Mouse (Mus musculus) lung, embryonic 15.5 days (tissue): ENCODE results near the gene Fam89a. TPM values are rescaled to one million over a fixed set of nuclear protein-coding genes. Genes with fewer than 3 reads are reported as not detected.

Experiments
- ATAC-seq: fragments of 200-750 bp; cut with Nextera tagmentation; 2 replicates; pipeline ENCODE4 v1.8.0; 2017; ENCODE audit warnings: moderate number of reproducible peaks, borderline replicate concordance; ENCODE audit not compliant: low FRiP score, low TSS enrichment; ENCODE audit errors: extremely low read depth
- H3K27ac ChIP-seq: fragments of 300-500 bp; sonication (generic); 2 replicates; pipeline ENCODE4 v1.5.1; 2015; ENCODE audit warnings: moderate library complexity, mild to moderate bottlenecking, inconsistent platforms
- H3K27me3 ChIP-seq: fragments of 300-500 bp; sonication (generic); 2 replicates; pipeline ENCODE4 v1.6.1; 2015; ENCODE audit warnings: inconsistent platforms
- H3K36me3 ChIP-seq: fragments of 300-500 bp; sonication (generic); 2 replicates; pipeline ENCODE4 v1.6.1; 2015; ENCODE audit warnings: inconsistent platforms
- H3K4me1 ChIP-seq: fragments of 300-500 bp; sonication (generic); 2 replicates; pipeline ENCODE4 v1.6.1; 2015; ENCODE audit warnings: inconsistent platforms
- H3K4me2 ChIP-seq: fragments of 300-500 bp; sonication (generic); 2 replicates; pipeline ENCODE4 v1.6.1; 2015; ENCODE audit warnings: inconsistent platforms, mild to moderate bottlenecking, moderate library complexity
- H3K4me3 ChIP-seq: fragments of 300-500 bp; sonication (generic); 2 replicates; pipeline ENCODE4 v1.5.1; 2015; ENCODE audit warnings: mild to moderate bottlenecking, inconsistent platforms
- H3K9ac ChIP-seq: fragments of 300-500 bp; sonication (generic); 2 replicates; pipeline ENCODE4 v1.6.1; 2015; ENCODE audit warnings: inconsistent platforms
- H3K9me3 ChIP-seq: fragments of 300-500 bp; sonication (generic); 2 replicates; pipeline ENCODE4 v1.6.1; 2016; ENCODE audit warnings: inconsistent platforms
- WGBS: fragments of 180-500 bp; shearing (Covaris S2); methylation state at CpG from one replicate; pipeline ENCODE4 v1.1.7; 2015; 5-methylcytosine and 5-hydroxymethylcytosine counted together
- polyA plus RNA-seq: library from polyadenylated mRNA; unstranded; fragments of >200 nt; fragmentation: Nextera tagmentation; extraction: Ambion mirVana; gene quantifications from 2 replicates; pipeline ENCODE4 v1.2.1, GENCODE M21; 2015

The Fam89a gene
- 11.3 and 14.4 TPM in 2 replicates for polyA plus RNA-seq

DNA sequence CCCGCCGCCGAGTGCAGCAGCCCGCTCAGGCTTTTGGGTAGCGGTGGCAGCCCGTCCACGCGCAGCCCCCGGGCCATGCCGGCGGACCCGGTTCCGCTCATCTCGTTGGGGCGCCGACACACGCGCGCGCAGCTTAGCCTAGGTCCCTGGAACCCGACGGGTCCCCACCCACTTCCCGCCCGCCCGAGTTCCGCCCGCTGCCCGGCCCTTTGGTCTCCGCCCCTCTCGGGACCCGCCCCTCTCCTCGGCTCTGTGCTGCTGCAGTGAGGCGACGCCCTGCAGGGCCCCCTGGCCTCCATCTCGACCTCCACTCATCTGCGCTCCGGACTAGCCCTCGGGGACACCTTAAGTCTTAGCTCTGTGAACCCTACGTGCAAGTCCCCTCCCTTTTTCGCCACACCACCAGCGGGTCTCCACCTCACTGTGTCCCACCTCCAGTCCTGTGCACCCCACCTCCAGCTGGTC lies at the start of gene Fam89a:
TSS of gene Fam89a (minus strand) at position 124 of the 465 bp plus-strand sequence.
- no peaks in the 10 kb centered on the region for H3K9me3 ChIP-seq
- H3K4me2 ChIP-seq: peak within 1 kb of the TSS; percentile 96
- WGBS: 2% methylated on average over 35 of the region's 41 CpGs
- no peaks in the 10 kb centered on the region for H3K36me3 ChIP-seq
- H3K9ac ChIP-seq: peak within 1 kb of the TSS; percentile 49
- peaks cover 39% of the 10 kb centered on the region for H3K4me1 ChIP-seq
- H3K27me3 ChIP-seq: peaks cover 36% of the 10 kb centered on the region
- peak within 1 kb of the TSS; percentile 74 for H3K4me3 ChIP-seq
- peak; percentile 50; the same call in 1 of the 2 replicates for ATAC-seq
- peak within 1 kb of the TSS; percentile 53 for H3K27ac ChIP-seq

DNA sequence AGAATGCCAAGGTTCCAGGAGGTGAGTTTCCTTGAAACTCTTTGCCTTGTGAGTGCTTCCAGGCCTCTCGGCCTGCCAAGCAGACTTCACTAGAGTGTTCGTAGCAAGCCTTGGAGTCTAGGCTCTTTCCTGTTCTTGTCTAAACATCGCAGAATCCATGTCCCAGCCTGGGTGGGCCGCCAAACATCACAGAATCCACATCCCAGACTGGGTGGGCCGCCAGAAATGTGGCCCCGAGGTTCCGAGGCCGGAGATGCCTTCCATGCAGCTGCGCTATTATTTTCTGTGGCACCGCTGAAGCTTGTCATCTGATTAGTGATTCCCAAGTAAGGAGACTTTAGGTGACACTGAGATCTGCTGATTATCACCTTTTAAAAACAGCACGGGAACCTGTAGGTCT lies 48.9 kb upstream of the Fam89a start:
- no peaks in the 10 kb centered on the region for H3K4me1 ChIP-seq
- H3K9me3 ChIP-seq: no peaks in the 10 kb centered on the region
- H3K27ac ChIP-seq: no peak overlapping the region
- H3K36me3 ChIP-seq: no peaks in the 10 kb centered on the region
- no peak overlapping the region for H3K4me2 ChIP-seq
- H3K4me3 ChIP-seq: no peak overlapping the region
- no peak overlapping the region for H3K9ac ChIP-seq
- H3K27me3 ChIP-seq: peaks cover 16% of the 10 kb centered on the region
- ATAC-seq: no peak
- 18% methylated on average over 11 of the region's 11 CpGs for WGBS

DNA sequence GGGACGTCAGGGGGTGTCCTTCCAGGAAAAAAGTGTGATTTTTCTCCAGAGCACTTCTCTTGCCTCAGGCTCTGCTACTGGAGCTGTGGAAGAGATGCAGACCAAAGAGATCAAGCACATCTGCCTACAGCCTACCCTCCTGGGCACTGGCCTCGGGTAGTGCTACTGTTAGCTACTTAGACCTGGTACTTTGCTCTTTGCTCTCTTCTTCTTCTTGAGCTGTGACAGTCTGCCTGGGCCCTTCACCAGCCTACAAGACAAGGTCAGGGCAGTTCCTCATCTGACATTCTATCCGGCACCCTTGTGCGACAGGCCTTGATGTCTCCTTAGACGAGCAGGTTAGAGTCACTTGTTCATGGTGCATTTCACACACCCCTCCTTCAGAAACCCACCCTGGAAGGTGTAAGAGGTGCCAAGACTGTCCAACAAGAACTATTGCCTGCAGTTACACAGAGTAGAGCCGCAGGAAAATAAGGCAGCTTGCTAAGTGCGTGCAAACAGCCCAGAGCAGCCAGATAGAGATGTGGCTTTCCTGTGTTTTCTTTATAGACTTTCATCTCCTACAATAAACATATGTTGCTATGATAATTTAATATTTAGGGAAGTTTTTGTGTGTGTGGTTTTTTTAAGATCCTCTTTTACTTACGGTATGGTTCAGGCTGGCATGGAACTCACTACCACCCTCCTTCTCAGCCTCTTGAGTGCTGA lies 44.3 kb upstream of the Fam89a start:
- Histone ChIP-seq H3K9me3 (no peaks in the 10 kb centered on the region), H3K36me3 (no peaks in the 10 kb centered on the region), H3K4me2 (no peak overlapping the region), H3K9ac (no peak overlapping the region), H3K27me3 (peaks cover 62% of the 10 kb centered on the region), H3K4me1 (peaks cover 31% of the 10 kb centered on the region), H3K4me3 (no peak overlapping the region), H3K27ac (no peak overlapping the region)
- ATAC-seq: no peak
- WGBS: 63% methylated on average over 8 of the region's 8 CpGs

DNA sequence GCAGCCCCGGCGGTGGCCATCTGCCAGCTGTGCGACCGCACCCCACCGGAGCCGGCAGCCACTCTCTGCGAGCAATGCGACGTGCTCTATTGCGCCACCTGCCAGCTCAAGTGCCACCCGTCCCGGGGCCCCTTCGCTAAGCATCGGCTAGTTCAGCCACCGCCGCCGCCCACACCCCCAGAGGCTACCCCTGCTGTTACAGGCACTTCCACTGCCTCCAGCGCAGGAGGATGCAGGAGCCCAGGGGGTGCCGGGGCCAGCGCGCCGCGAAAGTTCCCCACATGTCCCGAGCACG lies 42.8 kb upstream of the Fam89a start:
- peak overlapping the region; percentile 100 for H3K4me2 ChIP-seq
- H3K27me3 ChIP-seq: peaks cover 72% of the 10 kb centered on the region
- H3K4me1 ChIP-seq: peaks cover 31% of the 10 kb centered on the region
- peak overlapping the region; percentile 52 for H3K4me3 ChIP-seq
- no peak overlapping the region for H3K27ac ChIP-seq
- H3K9ac ChIP-seq: no peak overlapping the region
- H3K36me3 ChIP-seq: no peaks in the 10 kb centered on the region
- H3K9me3 ChIP-seq: no peaks in the 10 kb centered on the region
- under 1% methylated on average over 25 of the region's 25 CpGs for WGBS
- ATAC-seq: peak; percentile 19; the same call in 1 of the 2 replicates

DNA sequence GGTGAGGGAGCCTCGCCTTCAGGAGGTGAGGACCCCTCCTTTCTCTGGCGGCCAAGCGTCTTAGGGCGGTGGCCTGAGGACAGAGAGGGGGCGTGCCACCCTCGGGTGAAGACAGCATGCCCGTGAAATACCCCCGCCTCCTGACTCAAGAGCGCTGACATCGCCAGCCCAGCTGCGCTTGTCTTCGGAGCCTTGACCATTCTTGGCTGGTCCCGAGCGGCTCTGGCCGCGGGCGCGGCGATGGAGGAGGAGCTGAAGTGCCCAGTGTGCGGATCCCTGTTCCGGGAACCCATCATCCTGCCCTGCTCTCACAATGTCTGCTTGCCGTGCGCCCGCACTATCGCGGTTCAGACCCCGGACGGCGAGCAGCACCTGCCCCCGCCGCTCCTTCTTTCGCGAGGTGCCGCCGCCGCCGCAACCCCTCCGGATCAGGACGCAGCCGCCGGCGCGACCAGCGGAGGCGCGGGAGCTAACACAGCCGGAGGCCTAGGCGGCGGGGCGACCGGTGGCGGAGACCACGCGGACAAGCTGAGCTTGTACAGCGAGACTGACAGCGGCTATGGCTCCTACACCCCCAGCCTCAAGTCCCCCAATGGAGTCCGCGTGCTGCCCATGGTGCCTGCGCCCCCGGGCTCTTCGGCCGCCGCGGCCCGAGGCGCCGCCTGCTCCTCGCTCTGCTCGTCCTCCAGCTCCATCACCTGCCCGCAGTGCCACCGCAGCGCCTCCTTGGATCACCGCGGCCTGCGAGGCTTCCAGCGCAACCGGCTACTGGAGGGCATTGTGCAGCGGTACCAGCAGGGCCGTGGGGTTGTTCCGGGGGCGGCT lies 42.2 kb upstream of the Fam89a start:
- H3K27ac ChIP-seq: no peak overlapping the region
- H3K9me3 ChIP-seq: no peaks in the 10 kb centered on the region
- no peak overlapping the region for H3K9ac ChIP-seq
- H3K36me3 ChIP-seq: no peaks in the 10 kb centered on the region
- no peak for ATAC-seq
- H3K4me1 ChIP-seq: peaks cover 31% of the 10 kb centered on the region
- H3K4me2 ChIP-seq: peak overlapping the region; percentile 100
- under 1% methylated on average over 78 of the region's 81 CpGs for WGBS
- H3K4me3 ChIP-seq: peak overlapping the region; percentile 52
- H3K27me3 ChIP-seq: peaks cover 72% of the 10 kb centered on the region

DNA sequence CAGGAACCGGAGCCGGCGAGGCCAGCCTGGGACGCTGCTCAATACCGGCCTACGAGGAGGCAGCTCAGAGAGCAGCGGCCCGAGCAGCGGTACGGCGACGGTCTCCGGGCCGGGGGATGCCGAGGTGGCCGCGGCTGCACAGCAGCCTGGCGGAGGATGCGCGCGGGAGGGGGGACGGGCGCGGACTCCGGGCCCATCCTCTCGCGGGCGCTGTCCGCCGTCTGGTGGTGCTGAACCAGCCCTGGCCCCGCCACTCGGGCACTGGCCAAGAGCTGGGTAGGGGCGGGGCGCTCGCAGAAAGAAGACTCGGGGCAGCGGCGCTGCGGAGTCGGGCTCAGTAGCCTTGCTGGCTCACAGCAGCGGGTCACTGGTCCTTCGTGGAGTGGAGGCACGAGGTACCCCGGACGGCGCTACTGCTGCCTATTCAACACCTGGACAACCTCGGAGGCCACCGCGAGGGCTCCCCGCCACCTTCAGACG lies 41.6 kb upstream of the Fam89a start:
- Histone ChIP-seq H3K27me3 (peaks cover 72% of the 10 kb centered on the region), H3K4me3 (peak overlapping the region; percentile 52), H3K4me1 (peaks cover 31% of the 10 kb centered on the region), H3K9me3 (no peaks in the 10 kb centered on the region), H3K27ac (no peak overlapping the region), H3K9ac (no peak overlapping the region), H3K4me2 (peak overlapping the region; percentile 100), H3K36me3 (no peaks in the 10 kb centered on the region)
- under 1% methylated on average over 50 of the region's 51 CpGs for WGBS
- peak; percentile 86 for ATAC-seq

DNA sequence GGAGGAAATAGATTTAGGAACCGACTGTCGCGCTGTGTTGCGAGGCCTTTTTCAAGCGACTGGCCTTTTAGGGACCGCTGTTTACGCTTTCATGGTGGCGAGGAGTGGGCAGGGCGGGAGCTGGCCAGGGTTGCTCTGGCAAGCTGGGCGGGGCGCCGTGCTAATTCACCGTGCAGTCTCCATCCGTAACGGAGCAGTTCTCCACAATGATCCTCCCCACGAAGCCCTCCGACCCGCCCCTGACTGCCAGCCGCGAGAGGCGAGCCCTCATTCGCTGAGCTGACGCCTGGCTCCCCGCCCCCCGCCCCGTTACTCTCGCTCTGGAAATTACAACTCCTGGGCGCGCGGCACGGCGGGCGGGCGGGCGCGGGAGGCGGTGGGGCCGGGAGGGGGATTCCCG lies 41.1 kb upstream of the Fam89a start, which contains the start of gene Trim67:
TSS of gene Trim67 (plus strand) at position 385 of the 400 bp plus-strand sequence.
- WGBS: under 1% methylated on average over 35 of the region's 39 CpGs
- Histone ChIP-seq H3K4me2 (peak within 1 kb of the TSS; percentile 100), H3K4me3 (peak within 1 kb of the TSS; percentile 52), H3K9me3 (no peaks in the 10 kb centered on the region), H3K9ac (no peak within 1 kb of the TSS), H3K27me3 (peaks cover 73% of the 10 kb centered on the region), H3K36me3 (no peaks in the 10 kb centered on the region), H3K27ac (no peak within 1 kb of the TSS), H3K4me1 (peaks cover 31% of the 10 kb centered on the region)
- peak; percentile 66; the same call in 1 of the 2 replicates for ATAC-seq

DNA sequence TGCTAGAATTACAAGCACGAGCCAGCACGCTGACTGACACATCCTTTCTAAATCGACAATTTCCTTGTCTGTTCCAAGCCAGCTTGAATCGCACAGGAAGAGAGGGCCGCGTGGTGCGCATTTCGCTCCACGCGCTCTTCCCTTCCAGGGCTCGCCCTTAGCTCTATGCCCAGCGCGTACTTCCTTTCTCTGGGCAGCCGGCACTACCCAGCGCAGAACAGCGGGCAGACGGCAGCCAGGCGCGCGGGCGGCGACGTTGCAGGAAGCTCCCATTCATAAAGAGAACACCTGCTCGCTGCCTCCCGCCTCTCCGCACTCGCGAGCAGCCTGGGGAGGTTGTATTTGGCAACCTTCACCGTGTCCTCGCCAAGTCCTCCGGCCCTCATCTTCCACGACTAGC lies 40.6 kb upstream of the Fam89a start:
- Histone ChIP-seq H3K4me2 (peak overlapping the region; percentile 100), H3K4me3 (peak overlapping the region; percentile 52), H3K4me1 (peaks cover 31% of the 10 kb centered on the region), H3K36me3 (no peaks in the 10 kb centered on the region), H3K27ac (no peak overlapping the region), H3K27me3 (peaks cover 75% of the 10 kb centered on the region), H3K9ac (no peak overlapping the region), H3K9me3 (no peaks in the 10 kb centered on the region)
- WGBS: under 1% methylated on average over 32 of the region's 32 CpGs
- no peak for ATAC-seq

DNA sequence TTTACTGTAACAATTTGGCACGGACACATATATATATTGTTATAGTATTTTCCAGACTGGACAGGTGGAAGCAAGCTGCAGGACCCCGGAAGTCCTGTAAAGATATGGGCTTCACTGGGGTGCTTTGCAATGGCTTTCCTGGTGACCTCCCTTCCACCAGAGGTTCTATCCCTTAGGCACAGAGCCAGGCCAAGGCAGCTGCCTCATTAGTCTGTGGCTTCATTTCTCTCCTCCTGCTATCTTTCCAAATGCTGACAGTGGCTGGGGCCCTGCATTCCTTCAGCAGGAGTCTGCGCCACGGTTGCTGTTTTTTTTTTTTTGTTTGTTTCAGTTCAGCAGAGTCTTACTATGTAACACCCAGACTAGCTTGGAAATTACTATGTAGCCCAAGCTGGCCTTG lies 40.1 kb upstream of the Fam89a start:
- no peak for ATAC-seq
- Histone ChIP-seq H3K36me3 (no peaks in the 10 kb centered on the region), H3K27ac (no peak overlapping the region), H3K27me3 (peaks cover 71% of the 10 kb centered on the region), H3K4me2 (peak overlapping the region; percentile 100), H3K9ac (no peak overlapping the region), H3K9me3 (no peaks in the 10 kb centered on the region), H3K4me1 (peaks cover 31% of the 10 kb centered on the region), H3K4me3 (peak overlapping the region; percentile 52)
- WGBS: 39% methylated on average over 4 of the region's 4 CpGs

DNA sequence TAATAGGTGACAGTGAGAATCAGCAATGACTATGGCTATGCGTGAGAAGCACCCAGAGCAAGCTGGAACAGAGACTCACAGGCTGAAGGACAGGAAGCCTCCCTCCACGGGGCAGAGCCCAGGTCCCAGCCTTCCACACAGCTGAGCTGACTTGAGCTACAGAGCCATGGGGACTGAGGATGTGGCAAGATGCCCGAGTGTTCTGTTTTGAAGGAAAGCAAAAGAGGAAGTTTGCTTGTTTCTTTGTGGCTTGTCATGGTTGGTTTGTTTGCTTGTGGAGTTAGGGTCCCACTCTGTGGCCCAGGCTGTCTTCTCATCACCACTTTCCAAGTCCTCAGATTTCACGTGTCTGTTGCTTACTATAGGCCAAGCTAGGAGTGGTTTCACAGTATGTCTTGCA lies 39.0 kb upstream of the Fam89a start:
- no peak overlapping the region for H3K27ac ChIP-seq
- H3K4me2 ChIP-seq: no peak overlapping the region
- WGBS: 76% methylated on average over 4 of the region's 4 CpGs
- peaks cover 31% of the 10 kb centered on the region for H3K4me1 ChIP-seq
- peaks cover 60% of the 10 kb centered on the region for H3K27me3 ChIP-seq
- H3K9me3 ChIP-seq: no peaks in the 10 kb centered on the region
- H3K9ac ChIP-seq: no peak overlapping the region
- no peak overlapping the region for H3K4me3 ChIP-seq
- H3K36me3 ChIP-seq: no peaks in the 10 kb centered on the region
- no peak for ATAC-seq

DNA sequence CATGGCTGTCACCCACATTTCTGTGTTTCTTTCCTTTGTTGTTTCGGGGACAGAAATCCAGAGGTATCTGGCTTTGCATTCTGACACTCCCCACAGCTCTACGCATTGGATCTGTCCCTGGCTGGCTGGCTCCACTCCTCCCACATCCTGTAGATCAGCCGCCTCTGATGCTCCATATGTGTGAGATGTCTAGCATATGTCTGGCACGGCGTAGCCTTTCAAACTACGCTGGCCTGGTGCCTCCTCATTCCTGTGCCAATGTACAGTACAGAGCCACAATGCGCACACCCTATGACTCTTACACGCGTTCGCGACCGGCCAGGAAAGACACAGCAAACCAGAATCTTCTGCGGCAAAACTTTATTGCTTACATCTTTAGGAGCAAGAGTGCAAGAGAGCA lies 33.0 kb upstream of the Fam89a start:
- Histone ChIP-seq H3K27me3 (peaks cover 3% of the 10 kb centered on the region; the same call in 1 of the 2 replicates), H3K27ac (no peak overlapping the region), H3K4me2 (no peak overlapping the region), H3K36me3 (no peaks in the 10 kb centered on the region), H3K9me3 (no peaks in the 10 kb centered on the region), H3K4me1 (peaks cover 3% of the 10 kb centered on the region; the same call in 1 of the 2 replicates), H3K4me3 (no peak overlapping the region), H3K9ac (no peak overlapping the region)
- no peak for ATAC-seq
- 82% methylated on average over 13 of the region's 13 CpGs for WGBS

DNA sequence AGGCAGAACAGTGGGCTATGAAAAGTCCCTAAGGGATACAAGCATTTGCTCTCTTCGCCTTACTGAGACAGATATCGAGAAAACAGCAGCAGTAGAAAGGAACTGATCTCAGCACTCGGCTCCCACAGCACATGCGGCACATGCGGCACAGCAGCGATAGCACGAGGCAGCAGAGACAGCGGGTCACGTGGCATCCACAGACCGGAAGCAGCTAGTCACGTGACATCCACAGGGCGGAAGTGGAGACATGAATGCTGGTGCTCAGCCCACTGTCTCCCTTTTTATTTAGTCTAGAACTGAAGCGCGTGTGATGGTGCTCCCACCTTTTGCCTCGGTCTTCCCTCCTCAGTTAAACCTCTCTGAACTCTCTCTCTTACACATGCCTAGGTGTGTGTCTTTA lies 31.6 kb upstream of the Fam89a start:
- no peak overlapping the region for H3K27ac ChIP-seq
- no peak overlapping the region for H3K4me3 ChIP-seq
- ATAC-seq: no peak
- H3K36me3 ChIP-seq: no peaks in the 10 kb centered on the region
- H3K4me1 ChIP-seq: peaks cover 3% of the 10 kb centered on the region; the same call in 1 of the 2 replicates
- no peaks in the 10 kb centered on the region for H3K9me3 ChIP-seq
- 80% methylated on average over 15 of the region's 15 CpGs for WGBS
- H3K4me2 ChIP-seq: no peak overlapping the region
- peaks cover 3% of the 10 kb centered on the region; the same call in 1 of the 2 replicates for H3K27me3 ChIP-seq
- H3K9ac ChIP-seq: no peak overlapping the region
